Mouse (Mus musculus) ovary, postnatal 36 days (tissue): ENCODE data around the gene Aldh9a1.
"Not testable (repeated sequence)": the region's sequence is repeated elsewhere in the genome, so short reads cannot be mapped to it uniquely, and the experiment has no call there.

Experiments
- DNase-seq: peaks from one replicate; pipeline ENCODE4 v3.0.0; 2022; ENCODE audit warnings: low spot score, mixed read lengths

The Aldh9a1 gene

DNA sequence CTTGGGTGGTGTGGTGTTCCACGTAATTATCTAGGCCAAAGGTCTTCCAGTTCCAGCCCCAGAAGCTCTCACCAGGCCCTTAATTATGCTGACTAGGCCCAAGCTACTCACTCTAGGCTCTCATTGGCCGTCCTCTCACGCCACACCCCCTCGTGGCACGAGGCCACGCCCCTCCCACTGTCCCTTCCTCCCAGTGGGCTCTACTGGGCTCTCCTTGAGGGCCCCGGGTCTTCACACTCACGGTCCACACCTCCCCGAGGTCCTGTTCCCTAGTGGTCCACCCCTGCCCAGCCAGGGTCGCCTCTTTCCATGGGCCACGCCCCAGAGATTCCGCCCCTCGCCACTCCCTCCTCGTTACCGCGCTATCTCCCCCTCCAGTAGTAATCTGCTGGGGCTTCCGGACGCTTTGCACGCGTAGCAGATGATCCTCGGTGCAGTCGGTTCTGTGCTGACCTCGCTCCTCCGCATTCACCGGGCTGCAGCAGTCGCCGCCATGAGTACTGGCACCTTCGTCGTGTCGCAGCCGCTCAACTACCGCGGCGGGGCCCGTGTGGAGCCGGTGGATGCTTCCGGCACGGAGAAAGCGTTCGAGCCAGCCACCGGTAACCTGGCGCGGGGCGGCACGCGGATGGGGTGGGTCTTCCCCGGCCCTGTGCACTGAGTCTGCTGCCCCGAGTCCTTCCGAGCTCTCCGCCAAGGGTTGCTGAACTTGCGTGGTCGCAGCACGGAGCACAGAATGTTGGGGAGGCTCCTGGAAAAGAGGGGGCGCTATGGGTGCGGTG lies at the start of gene Aldh9a1:
Gene Aldh9a1 (plus strand): TSS at position 177 of the 782 bp plus-strand sequence.
- peak; percentile 91 for DNase-seq

DNA sequence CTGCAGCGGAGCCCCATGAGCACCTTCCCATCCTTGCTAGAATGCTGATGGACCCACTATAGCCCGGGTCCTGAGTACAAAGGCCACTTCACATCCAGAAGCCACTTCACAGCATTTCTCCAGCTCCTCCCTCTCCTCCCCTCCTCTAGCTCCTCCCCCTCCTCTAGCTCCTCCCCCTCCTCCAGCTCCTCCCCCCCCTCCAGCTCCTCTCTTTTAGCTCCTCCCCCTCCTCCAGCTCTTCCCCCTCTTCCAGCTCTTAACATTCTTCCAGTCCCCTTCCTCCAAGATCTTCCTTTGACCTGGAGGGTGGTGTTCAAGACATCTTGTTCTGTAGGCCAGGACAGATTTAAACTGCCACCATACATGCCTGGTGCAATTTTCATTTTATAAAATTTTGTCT lies 49.7 kb upstream of the Aldh9a1 start:
- no peak for DNase-seq

GRCm38 (mm10) chr1:167305501-167306137 lies 44.2 kb upstream of the Aldh9a1 start:
- DNase-seq: no peak

GRCm38 (mm10) chr1:167306451-167307240 lies 43.1 kb upstream of the Aldh9a1 start:
- peak; percentile 57 for DNase-seq

DNA sequence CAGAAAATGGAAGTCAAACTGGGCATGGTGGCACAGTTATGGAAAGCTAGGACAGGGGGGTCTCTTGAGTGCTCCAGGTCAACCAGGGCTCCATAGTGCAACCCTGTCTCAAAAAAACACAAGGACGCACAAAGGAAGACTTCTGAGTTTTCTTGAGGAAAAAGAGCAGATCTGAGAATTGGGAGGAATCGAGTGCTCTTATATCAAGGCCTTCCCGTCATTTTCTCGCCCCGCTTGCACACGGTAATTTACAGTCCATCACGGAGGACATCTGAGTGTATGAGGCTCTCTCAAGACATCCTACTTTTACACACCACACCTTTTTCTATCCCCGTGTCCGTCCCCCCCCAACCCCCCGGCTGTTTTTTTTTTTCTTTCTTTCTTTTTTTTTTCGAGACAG lies 42.1 kb upstream of the Aldh9a1 start:
- no peak for DNase-seq

- DNase-seq: peak; percentile 98
These were observed 41.3 kb upstream of the Aldh9a1 start, which contains the start of gene Tmco1 for GRCm38 (mm10) chr1:167308261-167309054. Gene Tmco1, plus strand, starts transcription at chr1:167308378.

DNA sequence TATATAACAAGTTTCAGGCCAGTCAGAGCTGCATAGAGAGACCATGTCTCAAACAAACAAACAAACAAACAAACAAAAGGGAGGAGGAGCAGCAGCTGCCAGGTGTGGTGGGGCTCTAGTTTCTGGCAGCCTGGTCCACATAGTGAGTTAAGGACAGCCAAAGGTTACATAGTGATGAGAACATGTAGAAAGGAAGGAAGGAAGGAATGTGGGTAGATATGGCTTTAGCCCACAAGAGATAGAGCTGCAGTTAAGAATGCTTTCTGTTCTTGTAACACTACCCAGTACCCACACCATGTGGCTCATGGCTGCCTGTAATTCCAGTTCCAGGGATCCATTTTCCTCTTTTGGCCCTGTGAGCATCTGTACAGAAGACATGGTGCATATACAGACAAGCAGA lies 37.4 kb upstream of the Aldh9a1 start:
- no peak for DNase-seq

DNA sequence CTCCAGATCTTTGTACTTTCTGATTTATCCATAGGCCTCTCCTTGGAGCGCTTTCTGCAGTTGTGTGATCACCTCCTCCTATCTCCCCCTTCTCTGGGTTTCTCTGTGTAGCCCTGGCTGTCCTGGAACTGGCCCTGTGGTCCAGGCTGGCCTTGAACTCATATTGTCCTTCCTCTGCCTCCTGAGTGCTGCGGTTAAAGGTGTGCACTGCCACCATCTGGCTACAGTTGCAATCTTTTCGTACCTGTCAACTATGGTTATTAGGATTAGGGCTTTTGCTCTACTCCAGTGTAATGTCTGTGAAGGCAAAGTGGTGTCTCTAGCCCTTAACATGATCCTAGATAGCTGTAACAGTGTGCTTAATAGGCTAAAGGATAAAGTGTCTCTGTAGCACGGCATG lies 36.6 kb upstream of the Aldh9a1 start:
- DNase-seq: no peak

- DNase-seq: no peak
These were observed 28.1 kb upstream of the Aldh9a1 start for GRCm38 (mm10) chr1:167321691-167322090.

GRCm38 (mm10) chr1:167328776-167329175 lies 21.0 kb upstream of the Aldh9a1 start:
- no peak for DNase-seq

- DNase-seq: no peak
These were observed 18.7 kb upstream of the Aldh9a1 start for GRCm38 (mm10) chr1:167331106-167331505.

DNA sequence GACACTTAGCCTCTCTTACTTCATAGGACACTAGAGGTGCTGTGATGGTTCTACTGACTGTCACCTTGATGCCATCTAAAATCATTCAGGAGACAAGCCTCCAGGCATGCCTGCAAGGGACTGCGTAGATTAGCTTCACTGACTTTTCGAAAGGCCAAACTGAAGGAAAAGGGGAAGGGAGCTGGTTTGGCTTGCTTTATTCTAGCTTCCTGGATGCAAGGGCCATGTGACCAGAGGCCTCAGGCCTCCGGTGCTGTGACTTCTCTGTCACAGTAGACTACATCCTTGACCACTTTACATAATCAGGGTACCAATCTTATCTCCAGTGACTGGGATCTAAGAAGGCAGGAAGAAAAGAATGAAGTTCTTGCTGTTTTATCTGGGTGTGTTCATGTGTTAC lies 13.4 kb upstream of the Aldh9a1 start:
- DNase-seq: no peak

GRCm38 (mm10) chr1:167337463-167338095 lies 12.2 kb upstream of the Aldh9a1 start:
- DNase-seq: peak; percentile 82

- DNase-seq: no peak
These were observed 10.5 kb upstream of the Aldh9a1 start for GRCm38 (mm10) chr1:167339177-167339781.

GRCm38 (mm10) chr1:167340111-167340787 lies 9.5 kb upstream of the Aldh9a1 start:
- DNase-seq: no peak

GRCm38 (mm10) chr1:167340910-167341528 lies 8.8 kb upstream of the Aldh9a1 start:
- DNase-seq: no peak

DNA sequence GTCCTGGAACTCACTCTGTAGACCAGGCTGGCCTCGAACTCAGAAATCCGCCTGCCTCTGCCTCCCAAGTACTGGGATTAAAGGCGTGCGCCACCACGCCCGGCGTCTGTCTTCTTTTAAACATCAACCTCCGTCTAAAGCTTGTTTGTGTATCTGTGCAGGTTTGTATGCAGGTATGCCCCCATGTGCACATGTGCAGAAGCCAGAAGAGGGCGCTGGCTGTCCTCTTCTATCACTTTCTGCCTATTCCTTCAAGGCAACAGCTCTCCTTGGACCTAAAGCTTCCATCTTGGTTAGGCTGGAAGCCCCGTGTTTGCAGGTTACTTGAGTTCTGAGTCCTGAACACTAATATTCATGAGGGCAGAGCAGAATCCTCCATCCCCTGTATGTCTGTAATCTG lies 7.0 kb upstream of the Aldh9a1 start:
- no peak for DNase-seq

- DNase-seq: not testable (repeated sequence)
These were observed 3.7 kb upstream of the Aldh9a1 start for GRCm38 (mm10) chr1:167345994-167346520.

- not testable (repeated sequence) for DNase-seq
These were observed 585 bp upstream of the Aldh9a1 start for GRCm38 (mm10) chr1:167349206-167349605.
